In genomic region chr17:78620740-78621139, GRCm38 (mm10) we compare ENCODE assay signal across 16 mouse cellular contexts.
"Had no signal": no experiment of that assay in that cellular context is flagged by ENCODE, and none has a peak within 500 bp of the region (broad histone marks: within the 10 kb centered on the region; RNA-seq: fewer than 3 reads in every experiment).

No protein-coding gene starts in this region.

- H3K9ac ChIP-seq: liver, embryonic 14.5 days; lung, embryonic 15.5 days; midbrain, embryonic 13.5 days had no signal

- H3K27me3 ChIP-seq: lung, embryonic 15.5 days; midbrain, embryonic 13.5 days had no signal

- H3K9me3 ChIP-seq: lung, embryonic 15.5 days; midbrain, embryonic 10.5 days; midbrain, embryonic 13.5 days had no signal

- H3K36me3 ChIP-seq: lung, embryonic 15.5 days had no signal

- H3K27ac ChIP-seq: layer of hippocampus, adult 2 months; liver, embryonic 14.5 days; lung, embryonic 15.5 days; midbrain, embryonic 10.5 days; midbrain, embryonic 13.5 days; stomach, postnatal 0 days had no signal

- H3K4me3 ChIP-seq: layer of hippocampus, adult 2 months; lung, embryonic 15.5 days; megakaryocyte, embryonic 14.5 days; midbrain, embryonic 10.5 days; midbrain, embryonic 13.5 days had no signal

- ATAC-seq: intestine, embryonic 16.5 days; midbrain, embryonic 13.5 days had no signal

- H3K4me2 ChIP-seq: liver, embryonic 11.5 days; lung, embryonic 15.5 days; midbrain, embryonic 13.5 days had no signal

- H3K4me1 ChIP-seq: lung, embryonic 15.5 days; megakaryocyte, embryonic 14.5 days; midbrain, embryonic 10.5 days; midbrain, embryonic 13.5 days had no signal

- DNase-seq: kidney, postnatal 14 days; layer of hippocampus, adult 9-11 months; lung, adult 18-20 months; lung, postnatal 10 days; lung, postnatal 36 days; thymus, adult 18-20 months; thymus, postnatal 36 days had no signal
